Mouse (Mus musculus) thymus, postnatal 4 days (tissue): ENCODE data around the gene Dhx32.
"Not testable (repeated sequence)": the region's sequence is repeated elsewhere in the genome, so short reads cannot be mapped to it uniquely, and the experiment has no call there.

Experiments used
- DNase-seq: peaks from one replicate; pipeline ENCODE4 v3.0.0; 2021

The Dhx32 gene

GRCm38 (mm10) chr7:133724844-133725243 lies 57.7 kb downstream of the Dhx32 start:
- DNase-seq: no peak

GRCm38 (mm10) chr7:133720616-133721015 lies 61.9 kb downstream of the Dhx32 start:
- no peak for DNase-seq

GRCm38 (mm10) chr7:133718580-133718979 lies 63.9 kb downstream of the Dhx32 start:
- no peak for DNase-seq

DNA sequence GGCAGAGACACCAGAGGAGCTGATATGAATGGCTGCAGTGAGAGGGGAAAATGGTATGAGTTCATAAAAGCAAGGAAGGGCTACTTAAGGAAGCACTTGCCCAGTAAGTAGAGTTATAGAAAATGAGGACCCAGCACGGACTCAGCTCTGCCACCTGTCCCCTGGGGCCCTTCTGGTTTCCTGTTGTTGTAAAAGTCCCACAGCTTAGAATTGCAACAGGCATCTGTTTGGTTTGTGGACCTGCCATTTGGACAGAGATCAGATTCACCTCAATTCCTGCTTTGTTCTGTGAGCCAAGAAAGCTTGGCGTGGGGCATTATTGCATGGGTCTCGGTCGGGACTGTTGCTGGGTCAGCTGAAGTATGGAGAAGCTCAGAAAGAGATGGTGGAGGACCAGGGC lies 67.1 kb downstream of the Dhx32 start:
- no peak for DNase-seq

- DNase-seq: peak; percentile 31
These were observed 75.2 kb downstream of the Dhx32 start for GRCm38 (mm10) chr7:133707301-133707700.

DNA sequence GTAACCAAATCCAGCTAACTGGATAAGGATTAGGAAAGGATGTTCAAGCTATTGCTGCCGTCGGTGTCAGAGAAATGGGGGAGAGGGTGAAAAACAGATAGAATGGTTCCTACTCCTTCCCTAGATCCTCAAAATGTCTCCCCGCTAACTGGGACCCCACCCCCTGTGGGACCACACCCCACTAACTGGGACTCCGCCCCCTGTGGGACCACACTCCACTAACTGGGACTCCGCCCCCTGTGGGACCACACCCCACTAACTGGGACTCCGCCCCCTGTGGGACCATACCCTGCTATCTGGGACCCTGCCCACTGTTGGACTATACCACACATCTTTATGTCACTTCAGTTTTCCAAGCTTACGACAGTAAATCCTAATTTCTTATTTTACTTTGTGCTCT lies 78.6 kb downstream of the Dhx32 start:
- DNase-seq: no peak

DNA sequence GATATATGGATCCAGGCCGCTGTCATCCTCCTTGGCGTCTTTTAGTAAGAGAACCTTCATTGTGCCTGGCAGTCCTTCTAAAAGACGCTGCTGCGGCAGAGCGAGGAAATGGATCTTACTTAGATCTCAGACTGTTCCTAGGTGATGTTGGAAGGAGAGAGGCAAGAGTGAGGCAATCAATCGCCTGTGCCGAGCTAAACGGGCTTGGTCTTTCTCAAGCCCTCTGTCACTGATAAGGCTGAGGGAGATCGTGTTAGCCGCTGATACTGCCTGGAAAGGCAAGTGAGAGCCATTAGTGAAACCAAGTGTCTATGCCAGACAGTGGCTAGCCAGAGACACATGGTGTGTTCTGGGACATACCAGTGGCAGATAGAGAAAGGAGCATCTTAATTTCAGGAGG lies 80.2 kb downstream of the Dhx32 start:
- DNase-seq: no peak

GRCm38 (mm10) chr7:133701366-133701765 lies 81.2 kb downstream of the Dhx32 start:
- DNase-seq: no peak

GRCm38 (mm10) chr7:133699885-133700284 lies 82.6 kb downstream of the Dhx32 start:
- no peak for DNase-seq

DNA sequence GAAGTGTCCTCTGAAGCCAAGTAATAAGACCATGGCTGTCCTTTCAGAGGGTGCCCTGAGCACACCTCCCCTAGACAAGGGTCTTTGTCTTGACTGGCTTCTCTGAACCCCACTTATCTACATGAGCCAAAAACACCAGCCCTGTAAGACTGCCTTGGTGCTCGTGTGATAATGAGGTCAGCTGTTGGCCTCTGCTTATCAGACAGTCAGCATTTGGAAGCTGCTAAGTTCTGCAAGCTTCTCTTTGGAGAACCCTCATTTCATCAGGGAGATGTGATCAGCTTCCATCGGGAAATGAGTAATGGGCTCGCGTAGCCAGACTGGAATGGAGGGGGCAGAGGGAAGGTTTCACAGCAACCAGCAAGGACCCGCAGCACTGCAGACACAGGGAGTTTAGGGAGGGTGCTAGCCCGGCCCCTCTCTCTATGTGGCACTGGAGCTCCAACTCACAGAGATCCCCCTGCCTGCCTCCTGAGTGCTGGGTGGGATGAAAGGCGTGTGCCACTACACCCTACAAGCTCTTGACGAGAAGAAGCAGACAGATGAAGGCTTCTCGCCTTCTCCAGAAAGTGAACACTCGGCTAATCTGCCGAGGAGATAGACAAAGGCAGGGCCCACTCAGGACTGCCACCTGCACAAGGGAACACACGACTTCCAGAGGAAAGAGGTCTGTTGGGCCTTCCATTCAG lies 84.4 kb downstream of the Dhx32 start:
- no peak for DNase-seq

GRCm38 (mm10) chr7:133685644-133686043 lies 96.9 kb downstream of the Dhx32 start:
- DNase-seq: not testable (repeated sequence)

- no peak for DNase-seq
These were observed 97.8 kb downstream of the Dhx32 start for GRCm38 (mm10) chr7:133684701-133685100.

DNA sequence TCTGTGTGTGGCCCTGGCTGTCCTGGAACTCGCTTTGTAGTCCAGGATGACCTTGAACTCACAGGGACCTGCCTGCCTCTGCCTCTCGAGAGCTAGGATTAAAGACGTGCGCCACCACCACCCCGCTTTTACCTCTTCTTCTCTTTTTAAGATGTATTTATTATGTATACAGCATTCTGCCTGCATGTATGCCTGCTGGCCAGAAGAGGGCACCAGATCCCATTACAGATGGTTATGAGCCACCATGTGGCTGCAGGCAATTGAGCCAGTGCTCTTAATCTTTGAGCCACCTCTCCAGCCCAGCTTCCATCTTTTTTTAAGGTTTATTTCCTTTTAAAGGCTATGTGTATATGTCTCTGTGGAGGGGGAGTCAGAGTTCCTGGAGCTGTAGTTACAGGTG lies 98.4 kb downstream of the Dhx32 start:
- peak; percentile 24 for DNase-seq

- DNase-seq: no peak
These were observed 98.9 kb downstream of the Dhx32 start for GRCm38 (mm10) chr7:133683626-133684025.

- no peak for DNase-seq
These were observed 102.6 kb downstream of the Dhx32 start, which contains the start of gene Mmp21 for GRCm38 (mm10) chr7:133679961-133680360. Mmp21 (minus strand) TSS chr7:133680061.

DNA sequence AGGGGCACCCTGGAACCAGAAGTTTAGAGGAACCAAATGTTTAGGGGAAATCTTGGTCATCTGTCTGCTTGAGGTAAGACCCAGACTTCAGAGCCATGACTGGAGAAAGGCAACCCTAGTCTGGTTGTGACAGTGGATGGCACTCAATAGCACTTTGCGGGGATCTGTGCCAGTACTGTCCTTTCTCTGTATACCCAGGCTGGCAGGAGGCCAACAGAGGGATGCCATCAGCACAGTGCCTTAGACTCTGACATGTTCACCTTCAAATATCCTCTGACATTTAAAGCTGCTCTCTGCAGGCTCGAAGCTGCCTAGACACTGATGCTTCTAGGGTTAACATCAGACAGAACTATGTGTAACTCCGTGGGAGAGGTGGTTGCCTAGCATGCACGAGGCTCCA lies 103.1 kb downstream of the Dhx32 start:
- no peak for DNase-seq

GRCm38 (mm10) chr7:133678716-133679115 lies 103.8 kb downstream of the Dhx32 start:
- DNase-seq: no peak

GRCm38 (mm10) chr7:133676002-133676401 lies 106.5 kb downstream of the Dhx32 start:
- peak; percentile 30 for DNase-seq
